Mouse (Mus musculus): ENCODE data around the gene Pla2g1b. TPM values are rescaled to one million over a fixed set of nuclear protein-coding genes. Genes with fewer than 3 reads are reported as not detected.
A peak's percentile ranks its signal among the peaks of the same experiment; 100 is the strongest.

Gene Pla2g1b
- polyA plus RNA-seq, 1 experiment from 2014 or later: 0.58 TPM

DNA sequence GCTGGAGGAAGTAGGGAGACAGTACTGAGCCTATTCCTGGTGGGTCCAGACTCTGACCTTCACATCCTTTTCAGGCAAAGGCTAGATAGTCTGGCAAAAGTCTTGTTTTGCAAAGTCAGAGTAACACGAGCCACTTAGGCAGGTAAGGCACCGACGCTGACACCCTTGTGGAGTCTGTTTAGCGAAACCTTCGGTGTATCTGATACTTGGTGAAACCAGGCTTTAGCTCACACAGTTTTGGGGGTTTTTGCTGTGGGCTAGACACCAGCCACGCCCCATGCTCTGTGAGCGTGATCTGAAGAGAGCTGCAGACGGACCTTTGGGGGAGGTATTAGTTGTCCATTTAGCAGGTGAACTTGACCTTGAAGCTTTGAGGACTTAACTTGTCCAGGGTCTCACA lies 32.9 kb upstream of the Pla2g1b start:
- peak overlapping the region; percentile 4; the same call in 1 of the 2 replicates for H3K9ac ChIP-seq (replicated peaks; ENCODE audit: low read depth, low read length)
- no peaks in the 10 kb centered on the region for H3K9me3 ChIP-seq (ENCODE audit: control insufficient read depth, low read length)
- no peak overlapping the region for H3K4me3 ChIP-seq (ENCODE audit: low read depth, low read length)
- ATAC-seq (ENCODE audit: low read depth): no peak
- peak overlapping the region; percentile 100; the same call in 1 of the 2 replicates for H3K27ac ChIP-seq (ENCODE audit: low read depth, low read length)
- H3K27me3 ChIP-seq (ENCODE audit: control insufficient read depth, insufficient read depth, low read length): no peaks in the 10 kb centered on the region
- H3K4me1 ChIP-seq (ENCODE audit: control insufficient read depth, insufficient read depth, low read length): peaks cover 72% of the 10 kb centered on the region
- 79% methylated on average over 8 of the region's 8 CpGs for WGBS
- peak overlapping the region; percentile 73; the same call in 1 of the 2 replicates for H3K4me2 ChIP-seq (ENCODE audit: low read depth, low read length)
- H3K36me3 ChIP-seq (ENCODE audit: control insufficient read depth, insufficient read depth, low read length): 0 out of 2 replicates have a peak, but pooled peaks cover 5% of the 10 kb centered on the region

DNA sequence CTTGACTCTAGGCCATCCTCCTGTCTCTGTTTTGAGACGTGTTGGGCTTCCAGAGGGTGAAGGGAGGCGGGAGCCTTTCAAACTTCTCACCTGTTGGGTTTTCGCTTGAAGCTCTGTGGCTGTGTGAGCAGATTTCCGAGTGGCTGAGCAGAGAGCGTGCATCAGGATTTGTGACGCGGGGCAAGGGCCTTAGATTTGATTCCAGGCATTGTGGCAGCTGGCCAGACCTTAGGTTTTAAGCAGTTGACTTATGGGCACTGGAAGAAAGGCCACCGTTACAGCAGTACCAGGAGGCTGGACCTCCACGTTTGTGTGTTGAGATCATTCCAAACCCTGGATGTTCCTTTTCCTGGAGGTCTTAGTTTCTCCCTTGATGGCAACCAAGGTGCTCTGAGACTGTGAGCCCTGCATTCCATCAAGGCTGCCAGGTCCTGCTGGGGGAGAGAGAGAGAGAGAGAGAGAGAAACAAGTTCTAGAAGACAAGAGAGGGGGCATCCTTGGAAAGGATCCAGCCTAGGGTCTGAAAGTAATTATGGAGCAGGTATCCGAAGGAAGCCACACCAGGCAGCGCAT lies 31.7 kb upstream of the Pla2g1b start:
- peak overlapping the region; percentile 45; the same call in 1 of the 2 replicates for H3K9ac ChIP-seq (replicated peaks; ENCODE audit: low read depth, low read length)
- no peaks in the 10 kb centered on the region for H3K9me3 ChIP-seq (ENCODE audit: control insufficient read depth, low read length)
- H3K27ac ChIP-seq (ENCODE audit: low read depth, low read length): peak overlapping the region; percentile 100
- peaks cover 14% of the 10 kb centered on the region for H3K36me3 ChIP-seq (ENCODE audit: control insufficient read depth, insufficient read depth, low read length)
- H3K4me1 ChIP-seq (ENCODE audit: control insufficient read depth, insufficient read depth, low read length): peaks cover 73% of the 10 kb centered on the region
- no peaks in the 10 kb centered on the region for H3K27me3 ChIP-seq (ENCODE audit: control insufficient read depth, insufficient read depth, low read length)
- peak overlapping the region; percentile 64 for H3K4me2 ChIP-seq (ENCODE audit: low read depth, low read length)
- WGBS: 15% methylated on average over 11 of the region's 11 CpGs
- H3K4me3 ChIP-seq (ENCODE audit: low read depth, low read length): 0 out of 2 replicates have a peak overlapping the region, but pooled peaks have one; percentile 9
- no peak for ATAC-seq (ENCODE audit: low read depth)

DNA sequence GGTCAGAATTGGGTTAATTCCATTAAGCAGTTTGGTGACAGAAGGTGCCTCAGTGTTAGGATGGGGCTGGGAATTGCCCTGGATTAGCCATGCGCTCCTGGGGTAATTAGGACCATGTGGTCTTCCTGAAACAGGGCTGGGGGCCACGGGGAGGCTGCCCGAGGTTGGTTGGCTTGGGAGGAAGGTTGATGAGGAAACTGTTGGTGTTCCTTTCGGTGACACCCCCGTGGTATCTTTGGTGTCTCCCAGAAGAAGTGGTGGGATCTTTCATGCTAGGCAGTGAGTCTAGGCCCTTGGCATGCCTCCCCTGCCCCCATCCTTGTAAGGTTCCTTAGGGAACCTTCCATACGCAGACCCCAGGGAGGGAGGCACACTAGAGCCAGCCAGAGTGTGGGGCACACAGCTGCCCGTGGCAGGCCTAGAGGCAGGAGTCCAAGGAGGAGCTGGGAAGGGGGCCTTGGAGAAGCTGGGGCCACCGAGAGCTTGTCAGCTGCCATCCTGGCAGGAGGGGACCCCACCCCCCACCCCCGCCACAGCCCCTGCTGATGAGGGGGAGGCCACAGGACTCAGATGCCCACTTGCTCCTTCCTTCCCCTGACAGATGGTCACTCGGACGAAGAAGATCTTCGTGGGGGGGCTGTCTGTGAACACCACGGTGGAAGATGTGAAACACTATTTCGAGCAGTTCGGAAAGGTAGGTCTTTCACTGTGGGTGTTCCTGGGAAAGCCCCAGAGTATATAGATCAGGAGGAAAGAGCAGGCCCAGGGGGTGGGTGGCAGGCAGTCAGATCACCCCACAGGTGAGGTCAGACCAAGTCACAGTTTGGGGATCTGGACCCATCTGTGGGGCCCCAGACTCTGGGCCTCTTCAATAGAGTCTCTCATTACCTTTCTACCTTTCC lies 31.0 kb upstream of the Pla2g1b start:
- Histone ChIP-seq H3K4me1 (ENCODE audit: control insufficient read depth, insufficient read depth, low read length) (peaks cover 73% of the 10 kb centered on the region), H3K27me3 (ENCODE audit: control insufficient read depth, insufficient read depth, low read length) (no peaks in the 10 kb centered on the region), H3K27ac (ENCODE audit: low read depth, low read length) (peak overlapping the region; percentile 100), H3K36me3 (ENCODE audit: control insufficient read depth, insufficient read depth, low read length) (peaks cover 21% of the 10 kb centered on the region), H3K4me2 (ENCODE audit: low read depth, low read length) (peak overlapping the region; percentile 64), H3K9me3 (ENCODE audit: control insufficient read depth, low read length) (no peaks in the 10 kb centered on the region), H3K9ac (replicated peaks; ENCODE audit: low read depth, low read length) (peak overlapping the region; percentile 73), H3K4me3 (ENCODE audit: low read depth, low read length) (peak overlapping the region; percentile 29; the same call in 1 of the 2 replicates)
- WGBS: 18% methylated on average over 15 of the region's 15 CpGs
- no peak for ATAC-seq (ENCODE audit: low read depth)

DNA sequence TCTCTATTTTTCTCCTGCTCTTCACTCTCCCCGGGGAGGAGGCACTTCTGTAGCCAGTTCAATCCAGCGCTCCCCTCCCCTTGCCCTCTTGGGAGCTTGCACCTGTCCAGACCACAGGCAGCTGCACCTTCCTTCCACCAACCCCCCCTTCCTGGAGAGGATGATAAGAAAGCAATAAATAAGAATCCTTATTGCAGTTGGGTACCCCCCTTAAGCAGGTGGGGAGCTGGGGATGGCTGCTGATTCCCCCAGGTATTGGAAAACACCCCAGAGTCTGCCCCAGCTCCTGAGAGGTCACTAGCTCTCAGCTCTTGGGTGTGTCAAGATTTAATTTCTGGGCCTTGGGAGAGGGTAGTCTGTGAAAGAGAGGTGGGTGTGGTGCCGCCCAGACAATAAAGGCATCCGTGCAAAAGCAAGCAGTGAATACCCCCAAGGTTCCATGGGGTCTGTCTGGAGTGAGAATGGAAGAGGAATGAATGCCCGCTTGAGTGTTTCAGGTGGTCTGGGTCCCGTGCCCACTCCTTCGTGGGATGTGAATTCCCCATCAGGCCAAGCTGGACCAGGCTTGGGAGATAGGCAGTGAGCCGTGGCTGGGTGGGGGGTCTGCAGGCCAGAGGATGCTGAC lies 30.2 kb upstream of the Pla2g1b start:
- ATAC-seq (ENCODE audit: low read depth): no peak
- WGBS: 12% methylated on average over 8 of the region's 8 CpGs

DNA sequence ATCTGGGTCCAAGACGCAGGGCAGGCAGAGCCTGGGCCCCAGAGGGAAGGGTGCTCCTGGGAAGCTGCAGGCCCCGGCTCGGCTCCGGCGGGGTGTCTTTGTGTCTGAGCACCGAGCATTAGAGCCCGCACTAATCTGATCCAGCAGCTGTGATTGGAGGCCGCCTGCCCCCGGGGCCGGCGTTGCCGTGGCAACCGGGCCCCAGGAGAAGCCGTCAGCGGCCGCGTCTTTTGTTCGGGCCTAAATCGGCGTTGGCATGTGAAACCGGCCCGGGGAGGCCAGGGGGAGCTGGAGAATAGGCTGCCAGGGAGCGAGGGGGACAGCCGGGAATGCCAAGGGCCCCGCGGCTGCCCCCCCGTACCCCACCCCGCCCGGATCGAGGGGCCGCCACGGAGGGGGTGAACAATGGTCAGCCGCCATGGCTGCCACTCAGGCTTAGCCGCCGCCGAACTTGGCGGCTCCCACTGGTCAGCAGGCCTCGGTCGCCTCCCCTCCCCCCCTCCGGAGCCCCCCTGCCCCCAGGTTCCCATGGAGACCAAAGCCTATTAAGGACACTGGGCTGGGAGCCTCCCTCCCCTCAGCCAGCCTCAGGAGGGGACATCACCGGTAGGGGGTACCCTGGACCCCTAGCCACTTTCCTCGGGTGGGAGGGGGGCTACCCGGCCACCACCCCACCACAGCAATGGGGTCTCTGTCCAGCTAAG lies 29.5 kb upstream of the Pla2g1b start:
- peak overlapping the region; percentile 100 for H3K27ac ChIP-seq (ENCODE audit: low read depth, low read length)
- H3K4me1 ChIP-seq (ENCODE audit: control insufficient read depth, insufficient read depth, low read length): peaks cover 66% of the 10 kb centered on the region
- ATAC-seq (ENCODE audit: low read depth): peak; percentile 90
- WGBS: under 1% methylated on average over 30 of the region's 43 CpGs
- H3K4me2 ChIP-seq (ENCODE audit: low read depth, low read length): peak overlapping the region; percentile 64
- peak overlapping the region; percentile 73 for H3K9ac ChIP-seq (replicated peaks; ENCODE audit: low read depth, low read length)
- peaks cover 23% of the 10 kb centered on the region for H3K36me3 ChIP-seq (ENCODE audit: control insufficient read depth, insufficient read depth, low read length)
- no peaks in the 10 kb centered on the region for H3K27me3 ChIP-seq (ENCODE audit: control insufficient read depth, insufficient read depth, low read length)
- H3K4me3 ChIP-seq (ENCODE audit: low read depth, low read length): peak overlapping the region; percentile 29
- no peaks in the 10 kb centered on the region for H3K9me3 ChIP-seq (ENCODE audit: control insufficient read depth, low read length)

More for the DNA sequence above, 30.2 kb upstream of the Pla2g1b start:
- peaks cover 23% of the 10 kb centered on the region for H3K36me3 ChIP-seq (ENCODE audit: control insufficient read depth, insufficient read depth, low read length)
- peaks cover 73% of the 10 kb centered on the region for H3K4me1 ChIP-seq (ENCODE audit: control insufficient read depth, insufficient read depth, low read length)
- H3K9ac ChIP-seq (replicated peaks; ENCODE audit: low read depth, low read length): peak overlapping the region; percentile 73
- H3K4me3 ChIP-seq (ENCODE audit: low read depth, low read length): peak overlapping the region; percentile 29
- peak overlapping the region; percentile 64 for H3K4me2 ChIP-seq (ENCODE audit: low read depth, low read length)
- H3K27ac ChIP-seq (ENCODE audit: low read depth, low read length): peak overlapping the region; percentile 100
- H3K9me3 ChIP-seq (ENCODE audit: control insufficient read depth, low read length): no peaks in the 10 kb centered on the region
- no peaks in the 10 kb centered on the region for H3K27me3 ChIP-seq (ENCODE audit: control insufficient read depth, insufficient read depth, low read length)

DNA sequence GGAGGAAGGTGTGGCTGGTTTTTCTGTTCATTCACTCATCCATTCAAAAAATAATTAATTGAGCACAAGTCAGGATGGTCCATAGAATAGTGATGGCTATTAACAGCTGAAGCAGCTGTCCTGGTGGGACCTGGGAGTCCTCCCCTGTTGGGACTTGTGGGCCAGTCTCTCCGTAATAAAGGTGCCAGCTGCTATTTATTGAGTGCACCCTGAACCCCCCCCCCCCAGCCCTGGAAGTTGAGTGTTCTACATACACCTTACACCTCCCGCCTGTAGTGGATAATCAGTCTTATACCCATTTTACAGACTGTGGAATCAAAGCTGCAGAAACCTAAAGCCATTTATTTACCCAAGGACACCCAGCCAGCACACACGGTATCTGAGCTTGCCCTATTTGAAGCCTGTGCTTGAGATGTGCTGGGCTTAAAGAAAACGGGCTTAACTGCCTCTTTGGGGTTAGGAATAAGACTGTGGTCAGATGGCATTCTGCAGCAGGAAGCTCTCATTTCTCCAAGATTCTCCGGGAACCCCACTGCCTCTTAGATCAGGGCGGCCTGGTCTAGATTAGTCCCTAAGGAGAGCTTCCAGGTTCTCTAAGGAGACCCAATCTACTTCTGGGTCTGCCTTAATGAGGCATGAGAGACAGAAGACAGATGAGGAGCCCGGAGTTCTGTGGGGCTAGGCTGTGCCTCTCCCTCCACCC lies 28.7 kb upstream of the Pla2g1b start:
- ATAC-seq (ENCODE audit: low read depth): peak; percentile 3; the same call in 1 of the 2 replicates
- peaks cover 58% of the 10 kb centered on the region for H3K4me1 ChIP-seq (ENCODE audit: control insufficient read depth, insufficient read depth, low read length)
- 16% methylated on average over 7 of the region's 7 CpGs for WGBS
- H3K9me3 ChIP-seq (ENCODE audit: control insufficient read depth, low read length): no peaks in the 10 kb centered on the region
- peak overlapping the region; percentile 100 for H3K27ac ChIP-seq (ENCODE audit: low read depth, low read length)
- peak overlapping the region; percentile 64 for H3K4me2 ChIP-seq (ENCODE audit: low read depth, low read length)
- peaks cover 27% of the 10 kb centered on the region for H3K36me3 ChIP-seq (ENCODE audit: control insufficient read depth, insufficient read depth, low read length)
- no peaks in the 10 kb centered on the region for H3K27me3 ChIP-seq (ENCODE audit: control insufficient read depth, insufficient read depth, low read length)
- peak overlapping the region; percentile 73; the same call in 1 of the 2 replicates for H3K9ac ChIP-seq (replicated peaks; ENCODE audit: low read depth, low read length)
- no peak overlapping the region for H3K4me3 ChIP-seq (ENCODE audit: low read depth, low read length)

DNA sequence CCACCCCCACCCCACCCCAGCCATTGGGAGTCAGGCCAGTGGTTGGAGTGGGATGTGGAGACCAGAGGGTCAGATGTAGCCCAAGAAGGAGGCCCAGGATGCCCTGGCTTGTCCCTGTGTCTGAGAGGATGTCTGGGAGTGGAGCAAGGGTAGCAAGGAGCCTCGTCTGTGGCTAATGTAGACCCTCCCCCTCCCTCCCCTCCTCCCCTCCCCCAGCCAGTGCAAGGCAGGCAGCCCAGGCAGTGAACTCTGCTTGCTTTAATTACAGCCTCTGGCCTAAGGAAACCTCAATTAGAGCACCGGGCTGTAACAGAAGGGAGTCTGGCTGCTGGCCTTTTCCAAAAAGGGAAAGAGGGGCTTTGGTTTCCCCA lies 28.1 kb upstream of the Pla2g1b start:
- no peak for ATAC-seq (ENCODE audit: low read depth)
- Histone ChIP-seq H3K4me2 (ENCODE audit: low read depth, low read length) (peak overlapping the region; percentile 20; the same call in 1 of the 2 replicates), H3K4me3 (ENCODE audit: low read depth, low read length) (no peak overlapping the region), H3K9ac (replicated peaks; ENCODE audit: low read depth, low read length) (peak overlapping the region; percentile 28; the same call in 1 of the 2 replicates), H3K27ac (ENCODE audit: low read depth, low read length) (peak overlapping the region; percentile 100), H3K27me3 (ENCODE audit: control insufficient read depth, insufficient read depth, low read length) (no peaks in the 10 kb centered on the region), H3K9me3 (ENCODE audit: control insufficient read depth, low read length) (no peaks in the 10 kb centered on the region), H3K36me3 (ENCODE audit: control insufficient read depth, insufficient read depth, low read length) (peaks cover 30% of the 10 kb centered on the region), H3K4me1 (ENCODE audit: control insufficient read depth, insufficient read depth, low read length) (peaks cover 53% of the 10 kb centered on the region)
- 0% methylated on average over 2 of the region's 2 CpGs for WGBS

DNA sequence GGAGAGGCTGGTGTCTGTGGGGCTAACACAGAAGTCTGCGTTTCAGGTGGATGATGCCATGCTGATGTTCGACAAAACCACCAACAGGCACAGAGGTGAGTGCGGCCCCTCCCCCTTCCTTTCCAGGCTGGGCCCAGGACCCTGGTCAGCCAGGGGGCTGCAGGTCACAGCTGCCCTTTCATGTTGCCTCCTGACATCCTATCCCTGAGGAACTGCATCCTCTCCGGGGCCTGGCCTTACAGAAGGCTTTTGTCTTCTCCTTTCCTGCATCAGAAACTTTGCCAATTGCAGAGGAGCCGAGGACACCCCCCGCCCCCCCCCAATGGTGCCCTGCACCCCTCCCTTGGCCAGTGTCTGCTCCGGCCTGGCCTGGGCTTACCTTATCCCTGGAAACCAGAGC lies 27.4 kb upstream of the Pla2g1b start:
- peak overlapping the region; percentile 20; the same call in 1 of the 2 replicates for H3K4me2 ChIP-seq (ENCODE audit: low read depth, low read length)
- H3K27ac ChIP-seq (ENCODE audit: low read depth, low read length): peak overlapping the region; percentile 100; the same call in 1 of the 2 replicates
- peaks cover 52% of the 10 kb centered on the region for H3K4me1 ChIP-seq (ENCODE audit: control insufficient read depth, insufficient read depth, low read length)
- 39% methylated on average over 7 of the region's 7 CpGs for WGBS
- H3K9ac ChIP-seq (replicated peaks; ENCODE audit: low read depth, low read length): no peak overlapping the region
- H3K27me3 ChIP-seq (ENCODE audit: control insufficient read depth, insufficient read depth, low read length): no peaks in the 10 kb centered on the region
- peaks cover 35% of the 10 kb centered on the region for H3K36me3 ChIP-seq (ENCODE audit: control insufficient read depth, insufficient read depth, low read length)
- no peak overlapping the region for H3K4me3 ChIP-seq (ENCODE audit: low read depth, low read length)
- no peak for ATAC-seq (ENCODE audit: low read depth)
- no peaks in the 10 kb centered on the region for H3K9me3 ChIP-seq (ENCODE audit: control insufficient read depth, low read length)

All from neural tube, embryonic 14.5 days (tissue).